Mouse (Mus musculus) liver, embryonic 14.5 days (tissue): ENCODE data around the gene Pitpna.

Experiments
- CTCF ChIP-seq: IDR thresholded peaks from 2 replicates; pipeline ENCODE4 v1.5.1; 2016; ENCODE audit warnings: antibody characterized with exemption, low read depth, control low read depth
- EP300 ChIP-seq: IDR thresholded peaks from 2 replicates; pipeline ENCODE4 v1.6.1; 2016; ENCODE audit warnings: antibody characterized with exemption, low read depth

DNA sequence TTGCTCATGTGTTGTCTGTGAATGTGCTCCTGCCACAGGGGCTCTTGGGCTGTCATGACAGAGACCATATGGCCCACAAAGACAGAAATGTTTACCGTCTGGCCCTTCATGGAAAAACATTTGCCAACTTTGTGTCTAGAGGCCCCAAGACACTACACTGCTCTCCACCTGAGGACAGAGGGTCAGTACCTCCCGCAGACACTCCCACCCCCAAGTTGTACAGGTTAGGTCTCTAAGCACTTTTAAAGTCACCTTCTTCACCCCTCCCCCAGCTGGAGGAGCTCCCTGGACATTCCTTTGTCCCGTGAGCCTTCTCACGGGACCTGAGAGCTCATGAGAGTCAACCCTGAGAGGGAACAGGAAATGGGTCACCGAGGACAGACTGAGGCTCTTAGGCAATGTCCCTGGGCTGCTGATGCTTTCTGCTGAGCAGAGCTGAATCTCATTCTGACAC is 38.2 kb upstream of the Pitpna start:
- TF ChIP-seq EP300 (no peak), CTCF (no peak)
